Mouse (Mus musculus) gastrocnemius, postnatal 4 days (tissue): ENCODE results near the gene Agpat4. TPM values are rescaled to one million over a fixed set of nuclear protein-coding genes. Genes with fewer than 3 reads are reported as not detected.
"Not testable (repeated sequence)": the region's sequence is repeated elsewhere in the genome, so short reads cannot be mapped to it uniquely, and the experiment has no call there.

Experiments
- DNase-seq, 2 experiments: peaks; one replicate each; pipeline ENCODE4 v3.0.0; 2021 to 2022; ENCODE audit warnings: low spot score in 2 of 2, mixed read lengths in 2 of 2
- total RNA-seq, 2 experiments: library from RNA; stranded (reverse); gene quantifications; 2 replicates each; pipeline ENCODE4 v1.2.3; 2021

Gene Agpat4
- total RNA-seq, 2 experiments from 2014 or later, result 11.2 to 13.5 TPM

GRCm38 (mm10) chr17:12121226-12121794 lies 2.8 kb downstream of the Agpat4 start:
- DNase-seq, result no peak

- DNase-seq, result not testable (repeated sequence)
Observed at GRCm38 (mm10) chr17:12122262-12122661, 3.8 kb downstream of the Agpat4 start.

GRCm38 (mm10) chr17:12123168-12123567 lies 4.7 kb downstream of the Agpat4 start:
- no peak for DNase-seq

GRCm38 (mm10) chr17:12127056-12127455 lies 8.6 kb downstream of the Agpat4 start:
- no peak for DNase-seq

GRCm38 (mm10) chr17:12128976-12129375 lies 10.5 kb downstream of the Agpat4 start:
- DNase-seq, result no peak

GRCm38 (mm10) chr17:12131171-12131570 lies 12.7 kb downstream of the Agpat4 start:
- DNase-seq, result no peak

- DNase-seq, result no peak
Observed at GRCm38 (mm10) chr17:12131581-12131980, 13.1 kb downstream of the Agpat4 start.

- DNase-seq, result no peak
Observed at GRCm38 (mm10) chr17:12132904-12133303, 14.4 kb downstream of the Agpat4 start.

- no peak for DNase-seq
Observed at GRCm38 (mm10) chr17:12133985-12134384, 15.5 kb downstream of the Agpat4 start.

- DNase-seq, result no peak
Observed at GRCm38 (mm10) chr17:12134975-12135633, 16.6 kb downstream of the Agpat4 start.

- no peak for DNase-seq
Observed at GRCm38 (mm10) chr17:12138355-12138754, 19.9 kb downstream of the Agpat4 start.

GRCm38 (mm10) chr17:12143948-12144364 lies 25.5 kb downstream of the Agpat4 start:
- DNase-seq, result no peak

- no peak for DNase-seq
Observed at GRCm38 (mm10) chr17:12146132-12146681, 27.7 kb downstream of the Agpat4 start.

GRCm38 (mm10) chr17:12147830-12148229 lies 29.3 kb downstream of the Agpat4 start:
- no peak for DNase-seq

GRCm38 (mm10) chr17:12149232-12149861 lies 30.8 kb downstream of the Agpat4 start:
- DNase-seq, result no peak

GRCm38 (mm10) chr17:12150970-12151369 lies 32.5 kb downstream of the Agpat4 start:
- no peak for DNase-seq

- DNase-seq, result no peak
Observed at GRCm38 (mm10) chr17:12154260-12154659, 35.8 kb downstream of the Agpat4 start.

GRCm38 (mm10) chr17:12155236-12155635 lies 36.7 kb downstream of the Agpat4 start:
- DNase-seq, result no peak

GRCm38 (mm10) chr17:12155872-12156271 lies 37.4 kb downstream of the Agpat4 start:
- DNase-seq, result no peak

GRCm38 (mm10) chr17:12156661-12157060 lies 38.2 kb downstream of the Agpat4 start:
- DNase-seq, result no peak

GRCm38 (mm10) chr17:12157203-12157602 lies 38.7 kb downstream of the Agpat4 start:
- DNase-seq, result no peak
